Mouse (Mus musculus): ENCODE data around the gene Nxph4. TPM values are rescaled to one million over a fixed set of nuclear protein-coding genes. Genes with fewer than 3 reads are reported as not detected.

Gene Nxph4
- not detected in 2 replicates for total RNA-seq (2023)

GRCm38 (mm10) chr10:127534036-127534928, at the start of gene Nxph4:
Gene Nxph4, minus strand, starts transcription at chr10:127534559.

GRCm38 (mm10) chr10:127522088-127522581, 12.2 kb downstream of the Nxph4 start, which contains the start of gene Shmt2:
Gene Shmt2, minus strand, starts transcription at chr10:127522444.

GRCm38 (mm10) chr10:127514764-127515163, 19.6 kb downstream of the Nxph4 start, which contains the start of gene Ndufa4l2:
Gene Ndufa4l2, plus strand, starts transcription at chr10:127514967.

GRCm38 (mm10) chr10:127500894-127501893, 33.2 kb downstream of the Nxph4 start, which contains the start of gene Stac3:
Gene Stac3, plus strand, starts transcription at chr10:127501686.

Other genes starting within 250 kb of the Nxph4 start
- gene Mbd6, start 245.5 kb downstream of the Nxph4 start, total RNA-seq (2023) = 168 and 220 TPM in 2 replicates
- gene Mars, start 222.8 kb downstream of the Nxph4 start, total RNA-seq (2023) = 36.6 and 41.9 TPM in 2 replicates
- 251 and 319 TPM in 2 replicates for gene Arhgap9, start 212.6 kb downstream of the Nxph4 start, total RNA-seq (2023)
- not detected in 2 replicates for gene Gli1, start 192.6 kb downstream of the Nxph4 start, total RNA-seq (2023)
- gene Inhbe, start 180.1 kb downstream of the Nxph4 start, total RNA-seq (2023) = not detected in 2 replicates
- not detected in 2 replicates for gene Inhbc, start 164.1 kb downstream of the Nxph4 start, total RNA-seq (2023)
- gene R3hdm2, start 154.2 kb downstream of the Nxph4 start, total RNA-seq (2023) = 101 and 111 TPM in 2 replicates
- 1.8 and 2.8 TPM in 2 replicates for gene Stac3, start 32.9 kb downstream of the Nxph4 start, total RNA-seq (2023)
- not detected in 2 replicates for gene Ndufa4l2, start 19.6 kb downstream of the Nxph4 start, total RNA-seq (2023)
- gene Shmt2, start 12.1 kb downstream of the Nxph4 start, total RNA-seq (2023) = 15.5 and 16.0 TPM in 2 replicates
- 69.7 and 86.2 TPM in 2 replicates for gene Lrp1, start 86.6 kb upstream of the Nxph4 start, total RNA-seq (2023)
- gene Stat6, start 108.4 kb upstream of the Nxph4 start, total RNA-seq (2023) = 215 and 257 TPM in 2 replicates
- 6.7 and 9.6 TPM in 2 replicates for gene Nemp1, start 132.3 kb upstream of the Nxph4 start, total RNA-seq (2023)
- 0.77 and 1.3 TPM in 2 replicates for gene Nab2, start 134.0 kb upstream of the Nxph4 start, total RNA-seq (2023)
- gene Myo1a, start 170.6 kb upstream of the Nxph4 start, total RNA-seq (2023) = 0.23 and 0.35 TPM in 2 replicates
- gene Tac2, start 189.9 kb upstream of the Nxph4 start, total RNA-seq (2023) = not detected in 2 replicates
- gene Zbtb39, start 205.0 kb upstream of the Nxph4 start, total RNA-seq (2023) = 19.9 and 30.2 TPM in 2 replicates
- gene Gpr182, start 217.2 kb upstream of the Nxph4 start, total RNA-seq (2023) = 0.16 and 0.19 TPM in 2 replicates
- 0.18 and 0.44 TPM in 2 replicates for gene Rdh1, start 225.2 kb upstream of the Nxph4 start, total RNA-seq (2023)
- 0.25 TPM in 1 of 2 replicates, not detected in the other for gene Rdh16f1, start 225.2 kb upstream of the Nxph4 start, total RNA-seq (2023)
- gene Rdh9, start 241.8 kb upstream of the Nxph4 start, total RNA-seq (2023) = not detected in 2 replicates